Mouse (Mus musculus) embryonic facial prominence, embryonic 14.5 days (tissue): ENCODE measurements around the gene Exoc3l. TPM values are rescaled to one million over a fixed set of nuclear protein-coding genes. Genes with fewer than 3 reads are reported as not detected.

Experiments used
- ATAC-seq: fragments of 200-750 bp; cut with Nextera tagmentation; 2 replicates; pipeline ENCODE4 v1.8.0; 2017; ENCODE audit warnings: low read depth, moderate number of reproducible peaks, moderate TSS enrichment
- DNase-seq: peaks from one replicate; pipeline ENCODE4 v3.0.0-alpha.2; 2015; ENCODE audit warnings: low spot score
- H3K27ac ChIP-seq: fragments of 300-500 bp; sonication (generic); replicated peaks from 2 replicates; pipeline ENCODE4 v1.5.1; 2014; ENCODE audit warnings: low read depth, mild to moderate bottlenecking, low read length, moderate library complexity
- H3K27me3 ChIP-seq: fragments of 300-500 bp; sonication (generic); replicated peaks from 2 replicates; pipeline ENCODE4 v1.6.1; 2014; ENCODE audit warnings: low read length; ENCODE audit not compliant: control insufficient read depth, insufficient read depth
- H3K36me3 ChIP-seq: fragments of 300-500 bp; sonication (generic); 2 replicates; pipeline ENCODE4 v1.6.1; 2014; ENCODE audit warnings: low read length, mixed read lengths; ENCODE audit not compliant: control insufficient read depth, insufficient read depth
- H3K4me1 ChIP-seq: fragments of 300-500 bp; sonication (generic); 2 replicates; pipeline ENCODE4 v1.6.1; 2014; ENCODE audit warnings: antibody characterized with exemption, low read length; ENCODE audit not compliant: control insufficient read depth, insufficient read depth
- H3K4me2 ChIP-seq: fragments of 300-500 bp; sonication (generic); 2 replicates; pipeline ENCODE4 v1.6.1; 2014; ENCODE audit warnings: low read depth, mild to moderate bottlenecking, low read length, moderate library complexity, mixed read lengths
- H3K4me3 ChIP-seq: fragments of 300-500 bp; sonication (generic); 2 replicates; pipeline ENCODE4 v1.5.1; 2014; ENCODE audit warnings: low read depth, mild to moderate bottlenecking, low read length
- H3K9ac ChIP-seq: fragments of 300-500 bp; sonication (generic); 2 replicates; pipeline ENCODE4 v1.6.1; 2014; ENCODE audit warnings: low read depth, mild to moderate bottlenecking, low read length, moderate library complexity, mixed read lengths
- H3K9me3 ChIP-seq: fragments of 300-500 bp; sonication (generic); 2 replicates; pipeline ENCODE4 v1.6.1; 2016; ENCODE audit warnings: low read length; ENCODE audit not compliant: control insufficient read depth
- WGBS: fragments of 180-500 bp; shearing (Covaris S2); extraction: QIAGEN DNeasy Blood & Tissue Kit; methylation state at CpG from one replicate; pipeline ENCODE4 v1.1.7; 2014; 5-methylcytosine and 5-hydroxymethylcytosine counted together
- polyA plus RNA-seq: library from polyadenylated mRNA; unstranded; fragments of >200 nt; fragmentation: Nextera tagmentation; extraction: Ambion mirVana; gene quantifications from 2 replicates; pipeline ENCODE4 v1.2.1, GENCODE M21; 2014

Exoc3l gene
- polyA plus RNA-seq, 1 experiment from 2014 or later: 7.7 TPM

DNA sequence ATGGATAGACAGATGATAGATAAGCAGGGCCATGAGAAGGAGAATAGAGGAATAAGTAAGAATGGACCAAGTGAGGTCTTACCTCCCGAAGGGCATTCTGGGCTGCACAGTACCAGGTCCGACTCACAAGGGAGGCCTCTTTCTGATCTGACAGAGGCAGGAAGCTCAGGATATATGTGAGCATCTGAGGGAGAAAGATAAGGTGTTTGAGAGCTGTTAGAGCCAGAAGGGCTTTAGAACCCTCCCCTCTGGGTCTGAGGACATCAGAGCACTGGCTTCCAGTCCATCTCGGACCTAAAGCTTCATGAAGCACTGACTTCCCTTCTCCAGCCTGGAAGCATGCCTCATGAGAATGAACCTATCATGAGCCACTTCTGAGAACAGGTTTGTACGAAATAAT lies 27.3 kb upstream of the Exoc3l start:
- Histone ChIP-seq H3K36me3 (peaks cover 29% of the 10 kb centered on the region), H3K4me1 (peaks cover 3% of the 10 kb centered on the region; the same call in 1 of the 2 replicates), H3K9me3 (no peaks in the 10 kb centered on the region), H3K4me2 (no peak overlapping the region), H3K4me3 (no peak overlapping the region), H3K9ac (no peak overlapping the region), H3K27me3 (no peaks in the 10 kb centered on the region), H3K27ac (no peak overlapping the region)
- ATAC-seq (no peak), DNase-seq (no peak)
- 89% methylated on average over 4 of the region's 4 CpGs for WGBS

DNA sequence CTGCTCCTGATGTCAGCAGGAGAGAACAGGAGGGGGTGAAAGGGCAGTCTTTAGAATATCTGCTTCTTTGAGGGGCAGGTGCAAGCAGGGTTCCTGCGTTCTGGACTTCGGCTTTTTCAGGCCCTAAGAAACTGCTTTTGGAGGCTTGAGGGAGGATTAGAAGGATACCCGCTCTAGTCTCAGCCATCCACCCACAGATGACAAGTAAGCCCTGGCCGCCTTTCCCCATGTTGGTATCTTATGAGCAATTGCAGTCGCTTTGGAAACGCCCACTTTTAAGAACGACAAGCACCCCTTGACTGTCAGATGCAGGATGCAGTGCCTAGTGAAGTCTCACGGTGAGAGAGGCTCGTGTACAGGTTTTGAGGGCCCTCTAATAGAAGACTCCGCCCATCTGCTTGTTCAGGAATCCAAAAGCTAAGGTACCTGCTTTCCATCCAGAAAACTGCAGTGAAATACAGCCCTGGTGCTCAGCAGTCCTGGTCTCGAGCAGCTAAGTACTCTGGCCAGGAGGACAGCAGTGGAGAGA lies 22.8 kb upstream of the Exoc3l start:
- no peak overlapping the region for H3K4me3 ChIP-seq
- no peaks in the 10 kb centered on the region for H3K9me3 ChIP-seq
- no peak overlapping the region for H3K27ac ChIP-seq
- H3K36me3 ChIP-seq: peaks cover 52% of the 10 kb centered on the region
- H3K4me2 ChIP-seq: no peak overlapping the region
- H3K27me3 ChIP-seq: no peaks in the 10 kb centered on the region
- H3K9ac ChIP-seq: no peak overlapping the region
- ATAC-seq (no peak), DNase-seq (no peak)
- no peaks in the 10 kb centered on the region for H3K4me1 ChIP-seq
- WGBS: 84% methylated on average over 11 of the region's 11 CpGs

DNA sequence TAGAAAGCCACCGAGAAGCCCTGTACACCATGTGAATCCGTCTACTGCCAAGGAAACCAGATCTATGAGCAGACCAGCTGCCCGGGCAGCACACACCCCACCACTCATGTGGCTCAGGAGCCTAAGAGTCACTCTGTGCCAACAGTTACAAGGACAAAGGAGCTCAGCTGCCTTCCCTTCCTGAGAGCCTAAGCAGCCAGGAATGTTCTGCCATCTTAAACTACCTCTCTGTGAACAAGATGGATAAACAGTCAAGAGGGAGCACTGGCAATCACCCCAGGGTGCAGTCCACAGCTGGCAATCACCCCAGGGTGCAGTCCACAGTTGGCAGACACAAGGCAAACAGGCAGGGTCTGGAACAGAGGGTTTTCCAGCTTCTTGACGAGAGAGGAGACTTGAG lies 22.0 kb upstream of the Exoc3l start:
- H3K27ac ChIP-seq: no peak overlapping the region

DNA sequence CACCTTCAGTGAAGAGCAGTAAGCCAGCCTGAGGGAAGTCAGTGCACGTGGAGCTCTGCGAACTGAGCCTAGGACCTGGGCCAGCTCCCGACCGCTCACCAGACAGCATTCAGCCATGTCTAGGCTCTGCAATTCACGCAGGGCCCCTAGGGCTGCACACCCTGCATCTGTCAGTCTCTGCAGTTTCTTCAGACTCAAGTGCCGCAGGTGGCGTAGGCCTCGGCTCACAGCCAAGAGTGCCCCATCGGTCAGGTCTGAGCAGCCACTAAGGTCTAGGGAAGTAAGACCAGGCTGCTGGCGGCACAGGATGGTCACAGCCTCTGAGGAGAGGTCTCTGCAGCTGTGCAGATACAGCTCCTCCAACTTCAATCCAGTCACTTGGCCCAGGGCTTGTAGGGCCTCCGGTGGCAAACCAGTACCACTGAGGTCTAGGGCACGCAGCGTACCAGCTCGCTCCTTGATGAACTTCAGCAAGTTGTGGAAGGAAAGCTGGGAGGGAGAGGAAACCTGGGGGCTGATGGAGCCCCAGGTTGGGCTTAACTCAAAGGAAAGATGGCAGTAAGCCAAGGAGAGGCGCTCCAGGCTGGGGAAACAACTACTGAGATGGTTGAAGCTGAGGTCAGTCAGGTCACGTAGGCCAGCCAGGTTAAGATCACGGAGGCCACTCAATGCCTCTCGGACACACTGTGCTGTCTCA lies 19.3 kb upstream of the Exoc3l start:
- Histone ChIP-seq H3K36me3 (peaks cover 65% of the 10 kb centered on the region), H3K4me2 (no peak overlapping the region), H3K27me3 (no peaks in the 10 kb centered on the region), H3K9me3 (no peaks in the 10 kb centered on the region), H3K27ac (no peak overlapping the region), H3K4me1 (no peaks in the 10 kb centered on the region), H3K9ac (no peak overlapping the region; the same call in 1 of the 2 replicates), H3K4me3 (no peak overlapping the region)
- DNase-seq: no peak
- no peak for ATAC-seq
- WGBS: 82% methylated on average over 18 of the region's 18 CpGs

More for the DNA sequence above, 22.0 kb upstream of the Exoc3l start:
- ATAC-seq: no peak
- Histone ChIP-seq H3K36me3 (peaks cover 52% of the 10 kb centered on the region), H3K9me3 (no peaks in the 10 kb centered on the region), H3K4me3 (no peak overlapping the region), H3K9ac (no peak overlapping the region), H3K27me3 (no peaks in the 10 kb centered on the region), H3K4me1 (no peaks in the 10 kb centered on the region), H3K4me2 (no peak overlapping the region)
- no peak for DNase-seq
- WGBS: 87% methylated on average over 4 of the region's 4 CpGs

DNA sequence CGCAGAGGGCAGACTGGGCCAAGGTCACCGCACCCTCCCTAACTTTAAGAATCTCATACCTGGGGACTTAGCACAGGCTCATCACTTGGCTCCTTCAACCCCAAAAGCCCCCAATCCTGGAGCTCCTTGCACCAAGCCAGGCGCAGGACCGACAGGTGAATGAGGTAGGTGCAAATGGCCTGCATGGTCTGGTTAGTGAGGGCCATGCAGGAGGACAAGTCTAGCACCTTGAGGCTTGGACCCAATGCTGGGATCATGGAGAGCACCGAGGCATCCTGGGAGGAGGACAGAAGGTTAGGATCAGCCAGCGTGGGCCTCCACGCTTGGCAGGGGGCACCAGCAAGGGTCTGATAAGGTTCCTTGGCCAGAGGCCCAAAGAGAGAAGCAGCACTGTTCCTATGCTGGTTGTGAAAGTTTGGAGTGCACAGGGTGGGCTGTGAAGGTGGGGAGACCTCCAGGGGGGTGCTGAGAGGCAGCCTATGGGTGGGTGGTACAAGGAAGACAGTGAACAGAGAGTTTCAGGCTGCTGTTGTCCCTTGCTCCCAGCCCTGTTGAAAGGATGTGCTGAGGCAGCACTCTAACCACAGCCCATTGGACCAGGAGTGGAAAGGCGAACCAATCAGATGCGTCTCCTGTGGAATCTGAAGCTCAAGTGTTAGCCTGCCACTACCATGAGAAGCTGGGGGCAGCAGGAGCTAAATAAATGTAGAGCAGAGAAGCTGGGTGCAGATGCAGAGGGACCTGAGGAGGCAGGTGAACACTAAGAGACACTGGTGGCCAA lies 17.9 kb upstream of the Exoc3l start:
- no peak overlapping the region for H3K4me2 ChIP-seq
- H3K27me3 ChIP-seq: no peaks in the 10 kb centered on the region
- WGBS: 87% methylated on average over 9 of the region's 9 CpGs
- H3K27ac ChIP-seq: no peak overlapping the region
- peaks cover 76% of the 10 kb centered on the region for H3K36me3 ChIP-seq
- DNase-seq (no peak), ATAC-seq (no peak)
- no peaks in the 10 kb centered on the region for H3K4me1 ChIP-seq
- H3K4me3 ChIP-seq: no peak overlapping the region
- H3K9me3 ChIP-seq: no peaks in the 10 kb centered on the region
- H3K9ac ChIP-seq: no peak overlapping the region

DNA sequence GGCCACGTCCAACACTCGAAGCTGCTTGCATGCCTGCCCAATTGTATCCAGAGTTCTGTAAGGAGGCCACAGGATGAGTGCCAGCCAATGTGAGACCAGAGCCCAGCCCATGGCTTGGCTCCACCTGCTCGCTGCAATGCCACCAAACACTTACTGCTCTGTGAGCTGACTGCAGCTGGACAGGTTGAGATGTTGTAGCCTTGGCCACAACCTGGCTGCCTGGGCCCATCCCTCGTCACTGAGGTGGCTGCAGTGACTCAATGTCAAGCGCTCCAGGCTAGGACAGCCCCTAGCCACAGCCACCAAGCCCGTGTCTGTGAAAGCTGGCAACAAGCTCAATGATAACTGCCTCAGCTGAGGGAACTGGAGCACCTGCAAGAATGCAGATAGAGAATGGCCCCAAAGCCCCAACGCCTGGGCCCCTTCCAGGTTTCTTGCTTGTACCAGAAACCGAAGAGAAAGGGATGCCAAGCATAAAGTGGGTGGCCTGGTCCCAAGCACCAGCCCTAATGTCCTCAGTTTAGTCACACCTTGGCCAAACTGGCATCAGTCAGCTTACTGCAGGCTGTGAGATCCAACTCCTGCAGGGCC lies 17.1 kb upstream of the Exoc3l start:
- H3K36me3 ChIP-seq: peaks cover 79% of the 10 kb centered on the region
- H3K9me3 ChIP-seq: no peaks in the 10 kb centered on the region
- H3K27ac ChIP-seq: no peak overlapping the region
- no peak overlapping the region for H3K4me3 ChIP-seq
- no peak overlapping the region for H3K9ac ChIP-seq
- no peak overlapping the region for H3K4me2 ChIP-seq
- no peaks in the 10 kb centered on the region for H3K4me1 ChIP-seq
- 84% methylated on average over 8 of the region's 8 CpGs for WGBS
- ATAC-seq (no peak), DNase-seq (no peak)
- H3K27me3 ChIP-seq: no peaks in the 10 kb centered on the region

DNA sequence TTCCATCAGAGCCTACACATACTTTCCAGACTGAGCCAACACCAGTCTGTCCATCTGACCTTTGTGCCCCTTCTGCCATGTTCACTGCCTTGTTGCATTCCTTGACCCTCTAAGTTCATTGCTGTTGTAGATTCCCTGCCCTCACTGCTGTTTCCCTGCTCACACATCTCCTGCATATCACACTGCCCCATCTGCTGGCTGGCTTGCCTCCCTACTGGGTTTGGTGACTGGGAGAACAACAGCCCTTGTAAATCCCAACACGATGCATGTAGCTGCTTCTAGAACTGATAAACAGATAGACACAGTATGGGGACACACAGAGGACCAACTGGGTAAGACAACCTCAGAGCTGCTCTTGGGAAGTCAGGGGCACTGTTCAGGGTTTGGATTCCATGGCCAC lies 15.8 kb upstream of the Exoc3l start:
- no peaks in the 10 kb centered on the region for H3K27me3 ChIP-seq
- DNase-seq: no peak
- H3K36me3 ChIP-seq: peaks cover 87% of the 10 kb centered on the region
- no peak overlapping the region for H3K9ac ChIP-seq
- no peak overlapping the region for H3K27ac ChIP-seq
- no peaks in the 10 kb centered on the region for H3K9me3 ChIP-seq
- no peak overlapping the region for H3K4me2 ChIP-seq
- H3K4me3 ChIP-seq: no peak overlapping the region
- no peaks in the 10 kb centered on the region for H3K4me1 ChIP-seq
- ATAC-seq: no peak
- WGBS: 82% methylated on average over 1 of the region's 1 CpGs

DNA sequence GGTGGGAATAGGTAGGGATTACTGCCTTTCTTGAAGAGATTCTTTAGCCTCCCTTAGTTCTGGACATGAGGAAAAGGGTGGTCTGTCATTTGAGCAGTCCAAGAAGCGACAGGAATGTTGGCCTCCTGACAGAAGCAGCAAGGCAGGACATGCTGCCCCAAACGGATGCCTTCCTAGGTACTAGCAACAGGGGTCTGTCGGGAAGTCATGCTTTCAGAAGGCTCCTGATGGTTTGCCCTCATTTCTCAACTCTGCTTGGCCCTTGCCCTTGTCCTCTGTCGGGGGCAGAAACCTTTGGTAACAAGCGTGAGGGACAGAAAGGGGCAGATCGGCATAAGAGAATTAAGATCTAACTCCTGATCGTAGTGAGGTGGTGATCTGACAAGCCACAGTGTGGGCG lies 14.2 kb upstream of the Exoc3l start:
- Histone ChIP-seq H3K36me3 (peaks cover 74% of the 10 kb centered on the region), H3K9me3 (no peaks in the 10 kb centered on the region), H3K27me3 (no peaks in the 10 kb centered on the region), H3K9ac (no peak overlapping the region), H3K4me1 (peaks cover 7% of the 10 kb centered on the region), H3K27ac (no peak overlapping the region), H3K4me2 (no peak overlapping the region), H3K4me3 (no peak overlapping the region)
- DNase-seq: no peak
- no peak for ATAC-seq
- WGBS: 81% methylated on average over 8 of the region's 8 CpGs
